Mouse (Mus musculus): Measurements from ENCODE around the gene Tex33. TPM values are rescaled to one million over a fixed set of nuclear protein-coding genes. Genes with fewer than 3 reads are reported as not detected.

The Tex33 gene
- polyA plus RNA-seq, 1 experiment from 2014 or later, result not detected

Small RNAs within 50 kb of the gene (microRNA-seq; reads per million reads assigned to microRNA genes)
- not detected for gene Mir7676-2

Other genes with a start within 250 kb of the Tex33 start
- 57.7 and 66.6 TPM in 2 replicates for gene Ift27, start 221.8 kb downstream of the Tex33 start, polyA plus RNA-seq (2015; fragmentation: Nextera tagmentation; extraction: Ambion mirVana)
- gene Pvalb, start 189.5 kb downstream of the Tex33 start, polyA plus RNA-seq (2015; fragmentation: Nextera tagmentation; extraction: Ambion mirVana), result 0.25 and 0.28 TPM in 2 replicates
- gene Ncf4, start 151.1 kb downstream of the Tex33 start, polyA plus RNA-seq (2015; fragmentation: Nextera tagmentation; extraction: Ambion mirVana), result 7.5 and 11.9 TPM in 2 replicates
- gene Csf2rb2, start 90.2 kb downstream of the Tex33 start, polyA plus RNA-seq (2015; fragmentation: Nextera tagmentation; extraction: Ambion mirVana), result 0.42 and 0.90 TPM in 2 replicates
- 2.4 and 3.4 TPM in 2 replicates for gene Csf2rb, start 70.2 kb downstream of the Tex33 start, polyA plus RNA-seq (2015; fragmentation: Nextera tagmentation; extraction: Ambion mirVana)
- gene Tst, start 10.0 kb upstream of the Tex33 start, polyA plus RNA-seq (2015; fragmentation: Nextera tagmentation; extraction: Ambion mirVana), result 123 and 146 TPM in 2 replicates
- 6.8 TPM in 2 replicates for gene Mpst, start 10.5 kb upstream of the Tex33 start, polyA plus RNA-seq (2015; fragmentation: Nextera tagmentation; extraction: Ambion mirVana)
- gene Kctd17, start 32.7 kb upstream of the Tex33 start, polyA plus RNA-seq (2015; fragmentation: Nextera tagmentation; extraction: Ambion mirVana), result 28.1 and 32.0 TPM in 2 replicates
- 1.8 TPM in 2 replicates for gene Tmprss6, start 72.7 kb upstream of the Tex33 start, polyA plus RNA-seq (2015; fragmentation: Nextera tagmentation; extraction: Ambion mirVana)
- 0.75 and 0.92 TPM in 2 replicates for gene Il2rb, start 99.4 kb upstream of the Tex33 start, polyA plus RNA-seq (2015; fragmentation: Nextera tagmentation; extraction: Ambion mirVana)
- 31.3 and 35.6 TPM in 2 replicates for gene C1qtnf6, start 135.5 kb upstream of the Tex33 start, polyA plus RNA-seq (2015; fragmentation: Nextera tagmentation; extraction: Ambion mirVana)
- gene Sstr3, start 148.8 kb upstream of the Tex33 start, polyA plus RNA-seq (2015; fragmentation: Nextera tagmentation; extraction: Ambion mirVana), result 0.12 and 0.39 TPM in 2 replicates
- 21.1 and 26.2 TPM in 2 replicates for gene Rac2, start 176.9 kb upstream of the Tex33 start, polyA plus RNA-seq (2015; fragmentation: Nextera tagmentation; extraction: Ambion mirVana)
- 10.0 and 12.9 TPM in 2 replicates for gene Cyth4, start 201.1 kb upstream of the Tex33 start, polyA plus RNA-seq (2015; fragmentation: Nextera tagmentation; extraction: Ambion mirVana)

Data from stomach, embryonic 16.5 days (tissue).